Mouse (Mus musculus) myocyte (in vitro differentiated cells): ENCODE measurements around the gene Fam107b. TPM values are rescaled to one million over a fixed set of nuclear protein-coding genes. Genes with fewer than 3 reads are reported as not detected.

Source experiments
- H3K27me3 ChIP-seq: one replicate; pipeline ENCODE4 v1.6.1; 2011; ENCODE audit not compliant: control insufficient read depth, insufficient read depth, insufficient read length
- H3K36me3 ChIP-seq: one replicate; pipeline ENCODE4 v1.6.1; 2011; ENCODE audit not compliant: control insufficient read depth, insufficient read depth
- H3K4me2 ChIP-seq: one replicate; pipeline ENCODE4 v1.6.1; 2011; ENCODE audit warnings: low read depth, control low read depth
- H3K4me3 ChIP-seq: one replicate; pipeline ENCODE4 v1.5.1; 2011; ENCODE audit warnings: mild to moderate bottlenecking, control low read depth, moderate library complexity
- H3K79me2 ChIP-seq: one replicate; pipeline ENCODE4 v1.6.1; 2011; ENCODE audit not compliant: control insufficient read depth, insufficient read depth
- H3ac ChIP-seq: one replicate; pipeline ENCODE4 v1.6.1; 2011; ENCODE audit not compliant: control insufficient read depth, insufficient read length
- CEBPB ChIP-seq: IDR thresholded peaks from 2 replicates; pipeline ENCODE4 v1.6.1; 2011; ENCODE audit warnings: mild to moderate bottlenecking, moderate library complexity; ENCODE audit not compliant: poor library complexity, insufficient read depth, severe bottlenecking
- E2F4 ChIP-seq: IDR thresholded peaks from one replicate; pipeline ENCODE4 v1.6.1; 2011; ENCODE audit warnings: mild to moderate bottlenecking, control low read depth, moderate library complexity; ENCODE audit not compliant: insufficient read depth
- MAX ChIP-seq: IDR thresholded peaks from one replicate; pipeline ENCODE4 v1.6.1; 2011; ENCODE audit warnings: low read depth, mild to moderate bottlenecking, control low read depth
- MYOD1 ChIP-seq, 3 experiments: IDR thresholded peaks; one replicate each; pipeline ENCODE4 v1.6.1; 2011; ENCODE audit warnings: control low read depth in 2 of 3, low read depth in 2 of 3, mild to moderate bottlenecking in 2 of 3, moderate library complexity in 1 of 3; ENCODE audit not compliant: insufficient read length in 2 of 3, control insufficient read depth in 1 of 3
- MYOG ChIP-seq, 3 experiments: IDR thresholded peaks; one replicate each; pipeline ENCODE4 v1.6.1; 2011; ENCODE audit warnings: control low read depth in 2 of 3, low read depth in 2 of 3, mild to moderate bottlenecking in 2 of 3; ENCODE audit not compliant: insufficient read length in 2 of 3, control insufficient read depth in 1 of 3, insufficient read depth in 1 of 3
- POLR2A ChIP-seq: IDR thresholded peaks from one replicate; pipeline ENCODE4 v1.6.1; 2011; ENCODE audit warnings: low read depth, mild to moderate bottlenecking, control low read depth, moderate library complexity; ENCODE audit not compliant: insufficient read length
- POLR2AphosphoS2 ChIP-seq: IDR thresholded peaks from one replicate; pipeline ENCODE4 v1.6.1; 2011; ENCODE audit warnings: low read depth, control low read depth; ENCODE audit not compliant: insufficient read length
- REST ChIP-seq: IDR thresholded peaks from one replicate; pipeline ENCODE4 v1.6.1; 2011; ENCODE audit warnings: mild to moderate bottlenecking, control low read depth, moderate library complexity; ENCODE audit not compliant: insufficient read depth, insufficient read length
- SRF ChIP-seq: IDR thresholded peaks from one replicate; pipeline ENCODE4 v1.6.1; 2011; ENCODE audit warnings: low read depth; ENCODE audit not compliant: control insufficient read depth, insufficient read length
- TCF12 ChIP-seq: IDR thresholded peaks from one replicate; pipeline ENCODE4 v1.6.1; 2011; ENCODE audit warnings: mild to moderate bottlenecking, control low read depth; ENCODE audit not compliant: poor library complexity, insufficient read depth, severe bottlenecking
- TCF3 ChIP-seq: IDR thresholded peaks from one replicate; pipeline ENCODE4 v1.6.1; 2011; ENCODE audit warnings: low read depth, control low read depth; ENCODE audit not compliant: insufficient read length
- USF1 ChIP-seq: IDR thresholded peaks from one replicate; pipeline ENCODE4 v1.6.1; 2011; ENCODE audit warnings: low read depth, mild to moderate bottlenecking, control low read depth, moderate library complexity
- polyA plus RNA-seq: library from polyadenylated mRNA; unstranded; fragments of >200 nt; fragmentation: generic; extraction: Trizol; gene quantifications from one replicate; pipeline ENCODE4 v1.2.1, GENCODE M21; 2012; ENCODE audit warnings: missing spikeins

Gene Fam107b
- polyA plus RNA-seq, 1 experiment, result 10.0 TPM

- TF ChIP-seq MAX (no peak), REST (no peak), POLR2A (no peak), TCF12 (no peak), TCF3 (no peak), MYOG (IDR thresholded peaks at IDR 0.05; ENCODE audit: control insufficient read depth in 1 of 3, insufficient read depth in 1 of 3, insufficient read length in 2 of 3, low read depth in 2 of 3) (no peak), SRF (no peak), MYOD1 (IDR thresholded peaks at IDR 0.05; ENCODE audit: control insufficient read depth in 1 of 3, insufficient read length in 2 of 3, low read depth in 2 of 3) (no peak), CEBPB (no peak), USF1 (no peak), E2F4 (no peak), POLR2AphosphoS2 (no peak)
- Histone ChIP-seq H3K27me3 (no peaks in the 10 kb centered on the region), H3K79me2 (peaks cover 84% of the 10 kb centered on the region), H3K36me3 (no peaks in the 10 kb centered on the region), H3K4me3 (no peak overlapping the region), H3ac (no peak overlapping the region), H3K4me2 (no peak overlapping the region)
Observed at GRCm38 (mm10) chr2:3721974-3722373, 151.7 kb downstream of the Fam107b start.

- TF ChIP-seq TCF3 (no peak), CEBPB (0 out of 2 replicates have a peak, but pooled peaks have one; percentile 29)
- Histone ChIP-seq H3ac (no peak overlapping the region), H3K4me2 (no peak overlapping the region), H3K4me3 (no peak overlapping the region), H3K79me2 (peaks cover 84% of the 10 kb centered on the region), H3K36me3 (no peaks in the 10 kb centered on the region), H3K27me3 (no peaks in the 10 kb centered on the region)
Observed at GRCm38 (mm10) chr2:3723391-3724106, 153.3 kb downstream of the Fam107b start.

- TF ChIP-seq TCF3 (no peak), MAX (peak; percentile 57), MYOD1 (IDR thresholded peaks at IDR 0.05; ENCODE audit: control insufficient read depth in 1 of 3, insufficient read length in 2 of 3, low read depth in 2 of 3) (no peak), POLR2A (no peak)
- H3K27me3 ChIP-seq, result no peaks in the 10 kb centered on the region
- H3K79me2 ChIP-seq, result peaks cover 74% of the 10 kb centered on the region
- H3ac ChIP-seq, result no peak overlapping the region
- no peaks in the 10 kb centered on the region for H3K36me3 ChIP-seq
- H3K4me2 ChIP-seq, result peak overlapping the region; percentile 91
- H3K4me3 ChIP-seq, result peak overlapping the region; percentile 6
Observed at GRCm38 (mm10) chr2:3726501-3727078, 156.3 kb downstream of the Fam107b start.

GRCm38 (mm10) chr2:3727225-3727930, 157.1 kb downstream of the Fam107b start:
- Histone ChIP-seq H3K27me3 (no peaks in the 10 kb centered on the region), H3K4me2 (peak overlapping the region; percentile 91), H3K36me3 (no peaks in the 10 kb centered on the region)

GRCm38 (mm10) chr2:3728090-3728489, 157.8 kb downstream of the Fam107b start:
- no peaks in the 10 kb centered on the region for H3K27me3 ChIP-seq
- H3K79me2 ChIP-seq, result peaks cover 73% of the 10 kb centered on the region
- no peak overlapping the region for H3K4me3 ChIP-seq
- no peaks in the 10 kb centered on the region for H3K36me3 ChIP-seq
- TF ChIP-seq MAX (no peak), MYOD1 (IDR thresholded peaks at IDR 0.05; ENCODE audit: control insufficient read depth in 1 of 3, insufficient read length in 2 of 3, low read depth in 2 of 3) (no peak), SRF (no peak), REST (no peak), MYOG (IDR thresholded peaks at IDR 0.05; ENCODE audit: control insufficient read depth in 1 of 3, insufficient read depth in 1 of 3, insufficient read length in 2 of 3, low read depth in 2 of 3) (no peak), POLR2A (no peak), USF1 (no peak), E2F4 (no peak), POLR2AphosphoS2 (no peak), TCF3 (no peak), TCF12 (no peak), CEBPB (no peak)
- no peak overlapping the region for H3ac ChIP-seq
- H3K4me2 ChIP-seq, result no peak overlapping the region

More at GRCm38 (mm10) chr2:3727225-3727930, 157.1 kb downstream of the Fam107b start:
- TF ChIP-seq POLR2AphosphoS2, result no peak
- TF ChIP-seq TCF12, result no peak
- no peak for TF ChIP-seq MYOD1 (IDR thresholded peaks at IDR 0.05; ENCODE audit: control insufficient read depth in 1 of 3, insufficient read length in 2 of 3, low read depth in 2 of 3)
- TF ChIP-seq REST, result no peak
- Histone ChIP-seq H3ac (no peak overlapping the region), H3K4me3 (peak overlapping the region; percentile 6), H3K79me2 (peaks cover 75% of the 10 kb centered on the region)
